Mouse (Mus musculus): ENCODE results near the gene Orm2.
A peak's percentile ranks its signal among the peaks of the same experiment; 100 is the strongest.

Orm2 gene

GRCm38 (mm10) chr4:63377483-63377882 is 15.2 kb downstream of the Orm2 start:
- DNase-seq (ENCODE audit: low read depth, low spot score): no peak

- DNase-seq (ENCODE audit: low read depth, low spot score): no peak
Observed at GRCm38 (mm10) chr4:63382676-63383369, 20.6 kb downstream of the Orm2 start.

- DNase-seq (ENCODE audit: low read depth, low spot score): no peak
Observed at GRCm38 (mm10) chr4:63383474-63383873, 21.2 kb downstream of the Orm2 start.

- DNase-seq (ENCODE audit: low read depth, low spot score): no peak
Observed at GRCm38 (mm10) chr4:63384262-63384661, 22.0 kb downstream of the Orm2 start.

GRCm38 (mm10) chr4:63385253-63385652 is 23.0 kb downstream of the Orm2 start:
- no peak for DNase-seq (ENCODE audit: low read depth, low spot score)

GRCm38 (mm10) chr4:63385784-63386183 is 23.5 kb downstream of the Orm2 start:
- no peak for DNase-seq (ENCODE audit: low read depth, low spot score)

- DNase-seq (ENCODE audit: low read depth, low spot score): no peak
Observed at GRCm38 (mm10) chr4:63388029-63388428, 25.8 kb downstream of the Orm2 start.

GRCm38 (mm10) chr4:63389121-63389886 is 27.1 kb downstream of the Orm2 start:
- no peak for DNase-seq (ENCODE audit: low read depth, low spot score)

- no peak for DNase-seq (ENCODE audit: low read depth, low spot score)
Observed at GRCm38 (mm10) chr4:63389887-63390528, 27.8 kb downstream of the Orm2 start.

GRCm38 (mm10) chr4:63391322-63391721 is 29.1 kb downstream of the Orm2 start:
- no peak for DNase-seq (ENCODE audit: low read depth, low spot score)

GRCm38 (mm10) chr4:63397981-63398537 is 35.8 kb downstream of the Orm2 start:
- no peak for DNase-seq (ENCODE audit: low read depth, low spot score)

- no peak for DNase-seq (ENCODE audit: low read depth, low spot score)
Observed at GRCm38 (mm10) chr4:63398854-63399609, 36.8 kb downstream of the Orm2 start.

- no peak for DNase-seq (ENCODE audit: low read depth, low spot score)
Observed at GRCm38 (mm10) chr4:63399691-63400270, 37.5 kb downstream of the Orm2 start.

- no peak for DNase-seq (ENCODE audit: low read depth, low spot score)
Observed at GRCm38 (mm10) chr4:63400541-63401306, 38.5 kb downstream of the Orm2 start.

GRCm38 (mm10) chr4:63401620-63402019 is 39.4 kb downstream of the Orm2 start:
- DNase-seq (ENCODE audit: low read depth, low spot score): no peak

- no peak for DNase-seq (ENCODE audit: low read depth, low spot score)
Observed at GRCm38 (mm10) chr4:63402056-63402455, 39.8 kb downstream of the Orm2 start.

GRCm38 (mm10) chr4:63402558-63402957 is 40.3 kb downstream of the Orm2 start:
- DNase-seq (ENCODE audit: low read depth, low spot score): no peak

GRCm38 (mm10) chr4:63403040-63403959 is 41.1 kb downstream of the Orm2 start, which contains the start of gene Akna:
Akna (minus strand) TSS chr4:63403354.
- peak; percentile 81 for DNase-seq (ENCODE audit: low read depth, low spot score)

- no peak for DNase-seq (ENCODE audit: low read depth, low spot score)
Observed at GRCm38 (mm10) chr4:63404205-63404604, 42.0 kb downstream of the Orm2 start.
